Mouse (Mus musculus) left cerebral cortex, postnatal 25 days (tissue): ENCODE measurements at regions not wholly inside any gene's neighbourhood (a gene's known extent, or its start where the extent isn't known, plus 50 kb on each side); places are given as distances from the start of the nearest gene placed in this dataset.

Source experiments
- DNase-seq, 2 experiments: peaks; one replicate each; pipeline ENCODE4 v3.0.0; 2022; ENCODE audit warnings: low spot score in 2 of 2, mixed read lengths in 1 of 2
- intact Hi-C: fragments of 180-260 bp; cut with DNase I; formaldehyde crosslinking; loops from one replicate; pipeline ENCODE4 v1.15.1; 2025

DNA sequence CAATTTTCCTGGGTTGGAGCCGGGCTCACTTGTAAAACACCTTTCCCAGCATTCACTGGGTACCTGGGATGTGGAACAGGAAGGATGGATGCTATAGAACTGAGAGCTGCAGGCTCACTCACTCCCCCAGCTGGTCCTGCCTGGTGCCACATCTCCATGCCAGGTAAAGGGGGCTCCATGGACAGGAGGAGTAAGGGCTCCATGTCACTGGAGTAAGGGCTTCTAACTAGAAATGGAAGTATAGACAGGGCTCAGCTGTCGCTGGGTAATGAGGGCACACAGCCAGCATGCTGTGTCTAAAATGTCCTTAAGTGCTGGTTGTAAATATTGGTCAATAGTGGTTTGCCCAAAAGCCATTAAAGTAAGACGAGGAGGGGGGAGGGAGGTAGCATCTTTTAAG, 99.4 kb upstream of the Gpr12 start:
- no peak for DNase-seq
- intact Hi-C loops, result no loop called here

- intact Hi-C loops, result no loop called here
- DNase-seq, result no peak
These were observed 98.5 kb upstream of the Gpr12 start for GRCm38 (mm10) chr5:146683554-146683953.

DNA sequence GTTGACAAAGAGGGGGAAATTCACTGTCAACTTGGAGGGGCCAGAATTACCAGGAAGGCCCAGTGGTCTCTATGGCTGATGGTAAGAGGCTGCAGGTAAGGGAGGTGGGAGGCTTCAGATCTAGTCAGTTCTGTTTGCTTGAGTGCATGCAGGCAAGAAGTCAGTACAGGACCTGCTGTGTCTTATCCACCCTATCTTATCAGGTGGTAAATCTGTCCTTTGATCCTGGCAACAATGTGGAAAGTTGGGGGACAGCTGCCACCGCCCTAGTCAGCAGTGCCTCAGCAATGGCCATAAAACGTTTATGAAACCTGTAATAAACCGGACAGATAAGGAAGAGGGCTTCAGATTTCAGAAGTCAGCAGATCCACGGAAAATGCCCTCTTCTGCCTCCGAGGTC, 97.9 kb upstream of the Gpr12 start:
- intact Hi-C loops, result no loop called here

DNA sequence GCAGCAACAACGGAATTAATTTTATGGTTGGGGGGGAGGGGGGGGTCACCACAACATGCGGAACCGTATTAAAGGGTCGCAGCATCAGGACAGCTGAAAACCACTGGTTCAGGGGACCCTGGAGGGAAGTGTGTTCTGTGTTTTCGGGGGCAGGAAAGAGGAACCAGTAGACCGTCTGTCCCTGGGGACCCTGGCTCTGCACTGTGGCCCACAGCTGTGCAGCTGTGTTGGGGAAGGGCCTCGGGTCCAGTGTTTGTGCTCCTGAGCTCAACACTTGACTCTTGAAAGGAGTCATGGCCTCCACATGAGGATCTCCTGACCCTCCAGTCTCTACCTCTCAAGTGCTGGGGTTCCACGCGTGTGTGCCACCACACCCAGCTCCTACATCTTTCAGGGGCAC, 96.5 kb upstream of the Gpr12 start:
- intact Hi-C loops, result no loop called here
- DNase-seq, result no peak

More for the DNA sequence above, 97.9 kb upstream of the Gpr12 start:
- DNase-seq, result no peak

DNA sequence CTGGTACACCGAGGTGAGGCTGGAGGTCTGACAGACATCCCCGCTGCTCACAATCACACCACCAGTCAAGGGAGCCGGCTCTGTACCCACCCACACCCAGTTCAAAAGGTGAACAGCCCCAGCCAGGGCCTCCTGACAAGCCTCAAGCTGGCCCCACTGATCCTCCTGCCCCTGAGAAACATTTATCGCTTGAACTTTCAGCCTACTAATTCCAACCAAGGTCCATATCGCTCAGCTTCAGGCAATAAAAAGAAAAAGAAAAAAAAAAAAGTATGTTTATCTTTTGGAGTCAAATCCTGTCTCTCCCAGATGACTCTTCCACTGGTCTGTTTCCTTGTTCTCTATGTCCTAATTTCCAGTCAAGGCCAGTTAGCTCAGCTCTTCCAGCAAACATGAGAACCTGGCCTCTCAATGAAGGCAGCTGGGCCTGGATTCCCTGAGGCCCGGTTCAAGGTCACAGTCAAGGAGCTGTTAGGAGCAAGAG, 94.2 kb upstream of the Gpr12 start:
- DNase-seq, result no peak
- intact Hi-C loops, result loop anchor here (5.0 to 10.0 kb wide), 2 partner anchors 226 to 638 kb away; no protein-coding TSS in a partner anchor

- intact Hi-C loops, result loop anchor here (5.0 to 10.0 kb wide), 2 partner anchors 226 to 639 kb away; no protein-coding TSS in a partner anchor
These were observed 93.7 kb upstream of the Gpr12 start for GRCm38 (mm10) chr5:146678775-146679170.

GRCm38 (mm10) chr5:146678049-146678774, 93.2 kb upstream of the Gpr12 start:
- intact Hi-C loops, result loop anchor here (5.0 to 10.0 kb wide), 2 partner anchors 227 to 639 kb away; no protein-coding TSS in a partner anchor
- no peak for DNase-seq

More at GRCm38 (mm10) chr5:146678775-146679170, 93.7 kb upstream of the Gpr12 start:
- no peak for DNase-seq

DNA sequence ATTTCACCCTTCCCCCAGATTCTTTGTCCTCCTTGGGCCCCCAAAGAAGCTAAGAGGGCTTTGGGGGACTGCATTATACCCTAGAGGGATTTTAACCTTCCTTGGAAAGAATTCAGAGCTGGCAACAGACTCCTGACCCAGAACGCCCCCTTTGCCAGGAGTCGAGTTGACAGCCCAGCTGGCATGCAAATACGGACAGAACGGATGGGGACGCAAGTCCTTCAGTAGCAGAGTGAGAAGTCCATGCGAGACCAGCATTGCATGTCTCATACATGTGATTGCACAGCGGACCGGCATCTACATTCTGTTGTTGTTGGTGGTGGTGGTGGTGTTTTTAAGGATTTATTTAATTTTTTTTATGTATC, 92.1 kb upstream of the Gpr12 start:
- intact Hi-C loops, result loop anchor here (5.0 to 10.0 kb wide), 2 partner anchors 228 to 640 kb away; no protein-coding TSS in a partner anchor
- no peak for DNase-seq

- intact Hi-C loops, result loop anchor here (5.0 to 10.0 kb wide), 2 partner anchors 228 to 641 kb away; no protein-coding TSS in a partner anchor
- peak in 1 of 2 experiments; percentile 13 for DNase-seq
These were observed 91.6 kb upstream of the Gpr12 start for GRCm38 (mm10) chr5:146676470-146677150.

- intact Hi-C loops, result loop anchor here (5.0 to 10.0 kb wide), 2 partner anchors 229 to 641 kb away; no protein-coding TSS in a partner anchor
- DNase-seq, result no peak
These were observed 90.8 kb upstream of the Gpr12 start for GRCm38 (mm10) chr5:146675887-146676277.

- intact Hi-C loops, result loop anchor here (5.0 to 10.0 kb wide), 2 partner anchors 230 to 642 kb away; no protein-coding TSS in a partner anchor
- peak; percentile 66 to 70 for DNase-seq
These were observed 90.2 kb upstream of the Gpr12 start for GRCm38 (mm10) chr5:146675006-146675886.

DNA sequence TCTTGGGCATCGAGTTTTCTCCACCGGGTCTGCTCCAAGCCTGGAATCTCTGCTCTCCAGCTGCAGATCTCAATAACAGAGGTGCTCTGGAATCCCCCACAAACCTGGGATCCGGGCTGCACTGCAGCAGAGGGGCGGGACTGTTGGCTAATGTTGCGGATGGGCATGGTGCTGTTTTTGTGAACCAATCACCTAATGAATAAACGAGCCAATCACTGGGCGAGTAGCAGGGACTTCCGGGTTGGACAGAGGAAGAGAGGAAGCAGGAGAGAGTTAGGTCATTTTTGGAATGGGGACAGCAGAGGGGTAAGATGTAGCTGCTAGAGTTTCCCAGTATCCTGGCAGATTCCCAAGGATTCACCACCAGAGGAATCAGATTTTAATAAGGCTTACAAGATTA, 76.7 kb upstream of the Gpr12 start:
- intact Hi-C loops, result no loop called here

DNA sequence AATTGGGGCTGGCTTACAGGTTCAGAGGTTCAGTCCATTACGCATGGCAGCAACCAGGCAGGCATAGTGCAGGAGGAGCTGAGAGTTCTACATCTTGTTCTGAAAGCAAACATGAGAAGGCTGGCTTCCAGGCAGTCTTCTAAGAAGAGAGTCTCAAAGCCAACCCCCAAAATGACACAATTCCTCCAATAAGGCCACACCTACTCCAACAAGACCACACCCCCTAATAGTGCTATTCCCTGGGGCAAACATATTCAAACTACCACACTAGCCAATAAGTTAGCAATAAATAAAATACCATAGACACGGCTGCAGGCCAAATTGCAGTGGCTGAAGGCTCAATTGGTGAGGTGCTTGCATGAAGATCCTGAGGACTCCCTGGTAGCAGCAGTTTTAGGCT, 72.2 kb upstream of the Gpr12 start:
- intact Hi-C loops, result no loop called here
- DNase-seq, result no peak

More for the DNA sequence above, 76.7 kb upstream of the Gpr12 start:
- no peak for DNase-seq

DNA sequence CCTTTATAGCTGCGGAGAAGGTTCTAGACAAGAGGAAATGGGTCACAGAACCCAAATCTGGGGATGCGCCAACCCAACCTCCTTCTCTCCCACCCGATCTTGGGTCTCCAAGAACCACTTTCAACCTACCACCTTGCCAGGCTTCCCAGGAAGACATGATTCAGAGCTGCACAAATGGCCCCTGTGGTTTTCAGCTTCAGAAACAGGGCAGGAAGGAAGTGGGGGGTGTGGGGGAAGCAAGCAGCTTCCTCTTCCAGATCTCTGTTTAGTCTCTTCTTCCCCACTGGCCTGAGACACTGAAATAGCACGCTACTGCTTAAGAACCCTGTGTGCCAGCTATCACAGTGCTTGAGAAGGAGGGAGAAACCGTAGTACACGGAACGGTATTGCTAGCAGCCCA, 70.4 kb upstream of the Gpr12 start:
- DNase-seq, result no peak
- intact Hi-C loops, result no loop called here

DNA sequence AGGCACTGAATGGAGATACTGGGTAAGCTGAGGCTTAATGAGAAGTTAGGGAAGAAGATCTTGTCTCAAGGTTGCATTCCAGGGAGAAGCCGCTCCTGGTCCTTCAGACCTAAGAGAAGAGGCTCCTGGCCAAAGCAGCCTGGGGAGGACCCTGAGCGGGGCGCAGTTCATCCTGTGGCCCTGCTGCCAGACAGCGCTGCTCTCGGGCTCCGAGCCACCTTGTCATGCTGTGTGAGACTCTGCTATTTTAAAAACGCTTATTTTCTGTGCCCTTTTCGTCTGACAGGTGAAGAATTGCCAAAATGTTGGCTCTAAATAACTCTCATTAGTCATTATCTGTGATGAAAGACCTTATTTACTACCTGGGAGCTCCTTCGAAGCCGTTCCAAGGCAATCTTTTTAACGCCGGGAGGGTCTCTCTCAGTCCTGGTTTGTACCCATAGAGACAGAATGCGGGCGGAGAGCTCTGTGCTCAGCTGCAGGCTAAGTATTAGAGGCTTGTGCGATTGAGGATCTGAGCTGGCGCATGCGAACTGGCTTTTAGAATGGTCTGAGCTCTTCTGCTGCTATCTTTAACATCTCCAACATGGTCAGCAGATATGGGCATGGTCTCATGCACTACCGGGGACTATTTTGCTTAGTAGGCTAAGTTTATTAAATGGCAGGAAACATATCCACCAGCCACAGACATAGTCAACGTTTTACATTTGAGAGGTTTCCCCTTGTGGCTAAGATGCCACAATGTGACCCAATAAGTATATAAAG, 68.8 kb upstream of the Gpr12 start:
- DNase-seq, result peak in 1 of 2 experiments; percentile 24
- intact Hi-C loops, result no loop called here

DNA sequence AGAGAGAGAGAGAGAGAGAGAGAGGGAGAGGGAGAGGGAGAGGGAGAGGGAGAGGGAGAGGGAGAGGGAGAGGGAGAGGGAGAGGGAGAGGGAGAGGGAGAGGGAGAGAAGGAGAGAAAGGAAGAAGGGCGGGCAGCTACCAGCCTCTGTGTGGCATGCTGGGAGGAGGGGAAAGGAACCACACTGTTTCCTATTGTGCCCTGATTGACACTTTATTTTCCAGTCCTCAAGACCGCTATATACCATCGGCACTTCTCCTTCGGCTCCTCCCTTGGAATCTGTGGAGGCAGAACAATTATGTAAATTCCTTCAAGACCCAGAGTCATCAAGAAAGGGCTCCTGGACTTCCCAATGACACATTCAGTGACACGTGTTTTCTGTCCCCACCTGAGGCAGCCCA, 67.8 kb upstream of the Gpr12 start:
- intact Hi-C loops, result no loop called here
- no peak for DNase-seq

DNA sequence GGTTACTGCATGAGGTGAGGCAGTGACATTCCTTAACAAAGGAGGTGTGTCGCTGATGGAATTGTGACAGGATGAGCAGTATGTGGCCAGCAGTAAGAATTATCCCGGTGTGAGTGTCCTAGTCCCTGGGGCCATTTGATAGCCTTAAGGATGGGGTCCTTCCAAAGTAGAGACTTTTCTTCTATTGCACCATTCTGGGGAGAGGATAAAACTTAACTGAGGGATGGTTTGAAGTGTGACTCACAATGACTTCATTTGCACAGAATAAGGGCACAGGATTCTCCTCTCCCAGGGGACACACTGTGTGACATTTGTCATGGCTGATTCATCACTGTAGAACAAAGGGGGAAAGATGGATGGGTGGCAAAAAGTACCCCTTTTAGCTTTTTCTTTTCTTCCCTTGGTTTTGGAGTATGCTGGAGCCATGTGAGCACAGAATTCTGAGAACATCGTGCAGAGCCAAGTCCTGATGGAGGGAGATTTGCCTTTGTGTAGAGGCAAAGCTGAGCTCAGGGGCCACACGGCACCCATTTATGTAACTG, 63.6 kb upstream of the Gpr12 start:
- no peak for DNase-seq
- intact Hi-C loops, result no loop called here

DNA sequence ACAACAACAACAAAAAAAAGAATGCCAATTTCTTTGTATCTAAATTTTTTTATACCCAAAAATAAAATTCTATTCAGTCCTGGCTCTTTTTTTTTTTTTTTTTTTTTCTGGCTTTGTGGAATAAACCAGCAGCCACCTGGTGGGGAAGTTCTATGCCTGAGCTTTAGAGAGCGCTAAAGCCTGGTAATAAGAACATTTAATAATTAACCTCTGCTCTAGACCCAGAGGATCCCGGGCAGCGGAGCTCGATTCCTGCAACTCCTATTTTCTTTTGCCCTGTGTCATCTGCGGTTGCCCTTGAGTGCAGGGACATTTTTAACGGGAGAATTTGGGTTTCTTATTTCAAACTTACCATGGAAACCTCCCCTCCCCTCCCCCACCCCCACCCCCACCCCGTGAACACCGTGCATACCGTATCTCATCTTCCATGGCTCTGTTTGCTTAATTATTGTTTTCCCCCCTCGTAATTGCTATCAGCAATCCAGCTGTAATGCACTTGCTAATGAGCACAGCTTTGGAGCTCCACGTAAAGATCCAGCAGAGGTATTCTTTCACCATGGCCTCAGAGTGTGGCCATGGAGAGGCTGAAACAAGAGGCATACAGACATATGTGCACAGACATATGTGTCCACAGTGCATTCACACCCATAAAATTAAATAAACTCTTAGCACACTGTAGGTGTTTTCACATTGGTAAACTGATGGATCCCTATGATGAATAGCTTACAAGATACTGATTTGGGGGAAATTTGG, 62.8 kb upstream of the Gpr12 start:
- no peak for DNase-seq
- intact Hi-C loops, result no loop called here
